Mouse (Mus musculus) spleen, postnatal 14 days (tissue): ENCODE measurements around the gene Mmp11.

Source experiments
- DNase-seq, 2 experiments: peaks; one replicate each; pipeline ENCODE4 v3.0.0; 2021 to 2022; ENCODE audit warnings: low spot score in 2 of 2

Gene Mmp11

DNA sequence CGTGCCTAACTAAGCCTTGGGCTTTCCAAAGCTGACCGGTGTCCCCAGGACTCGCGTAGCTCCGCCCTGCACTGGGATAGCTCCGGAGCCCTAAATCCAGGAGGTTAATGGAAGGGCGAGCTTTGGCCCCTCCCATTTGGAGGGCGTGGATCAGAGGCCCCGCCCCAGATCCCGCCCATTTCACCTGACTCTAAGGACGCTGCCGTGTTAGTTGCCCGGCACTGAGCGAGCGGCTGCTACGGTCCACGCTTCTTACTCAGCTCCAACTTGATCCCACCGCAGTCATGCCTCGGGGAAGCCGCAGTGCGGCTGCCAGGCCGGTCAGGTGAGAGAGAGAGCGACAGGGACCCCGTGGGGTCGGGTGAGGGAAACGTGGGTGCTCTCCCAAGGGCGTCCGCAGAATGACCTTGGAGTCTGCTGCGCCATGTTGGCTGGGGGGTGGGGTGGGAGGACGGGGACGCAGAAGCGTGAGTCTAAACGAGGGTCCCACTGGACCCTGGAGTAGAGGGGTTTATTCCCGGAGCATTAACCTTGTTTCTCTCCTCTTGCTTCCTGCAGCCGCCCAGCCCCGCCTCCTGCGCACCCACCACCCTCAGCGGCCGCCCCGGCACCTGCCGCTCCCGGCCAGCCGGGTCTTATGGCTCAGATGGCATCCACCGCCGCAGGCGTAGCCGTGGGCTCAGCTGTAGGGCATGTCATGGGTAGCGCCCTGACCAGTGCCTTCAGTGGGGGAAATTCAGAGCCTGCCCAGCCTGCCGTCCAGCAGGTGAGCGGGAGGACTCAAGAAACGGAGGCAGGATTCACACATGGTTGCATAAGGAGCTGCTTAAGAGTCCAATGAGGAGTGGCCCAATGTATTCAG is at the start of gene Mmp11:
Mmp11 (minus strand) TSS at position 817 of the 862 bp plus-strand sequence.
- peak; percentile 53 to 54 for DNase-seq

DNA sequence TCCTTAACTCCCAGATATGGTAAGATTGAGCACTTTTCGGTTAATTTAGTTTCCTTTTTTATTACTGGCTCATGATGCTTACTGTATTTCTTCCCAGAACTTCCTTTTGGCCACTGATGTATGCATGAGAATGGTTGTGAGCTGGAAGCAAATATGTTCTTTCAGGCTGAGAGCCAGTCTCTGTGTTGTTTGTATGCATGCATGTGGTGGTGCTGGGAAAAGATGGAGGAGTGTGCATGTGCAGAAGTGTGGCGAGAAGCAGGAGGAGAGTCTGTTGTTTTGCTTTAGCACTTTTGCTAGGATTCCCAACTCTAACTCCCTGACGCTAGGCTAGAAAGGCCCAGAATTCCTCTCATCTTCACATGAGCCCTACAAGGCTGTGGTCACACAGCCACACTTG is 43.1 kb upstream of the Mmp11 start:
- DNase-seq, result no peak

DNA sequence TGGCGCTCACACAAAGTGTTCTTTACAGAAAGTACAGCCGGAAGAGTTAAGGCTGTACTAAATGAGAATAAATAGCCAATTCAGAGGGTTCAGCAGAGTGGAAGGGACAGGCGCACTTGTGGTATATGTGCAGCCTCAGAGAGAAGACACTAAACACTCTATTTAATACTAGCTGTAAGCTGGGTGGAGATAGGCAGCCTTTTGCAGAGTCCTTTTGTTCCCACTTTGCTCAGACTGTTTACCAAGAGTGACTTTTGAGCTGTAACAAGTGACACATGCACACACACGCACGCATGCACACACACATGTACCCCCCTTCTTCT is 42.5 kb upstream of the Mmp11 start:
- DNase-seq, result no peak

DNA sequence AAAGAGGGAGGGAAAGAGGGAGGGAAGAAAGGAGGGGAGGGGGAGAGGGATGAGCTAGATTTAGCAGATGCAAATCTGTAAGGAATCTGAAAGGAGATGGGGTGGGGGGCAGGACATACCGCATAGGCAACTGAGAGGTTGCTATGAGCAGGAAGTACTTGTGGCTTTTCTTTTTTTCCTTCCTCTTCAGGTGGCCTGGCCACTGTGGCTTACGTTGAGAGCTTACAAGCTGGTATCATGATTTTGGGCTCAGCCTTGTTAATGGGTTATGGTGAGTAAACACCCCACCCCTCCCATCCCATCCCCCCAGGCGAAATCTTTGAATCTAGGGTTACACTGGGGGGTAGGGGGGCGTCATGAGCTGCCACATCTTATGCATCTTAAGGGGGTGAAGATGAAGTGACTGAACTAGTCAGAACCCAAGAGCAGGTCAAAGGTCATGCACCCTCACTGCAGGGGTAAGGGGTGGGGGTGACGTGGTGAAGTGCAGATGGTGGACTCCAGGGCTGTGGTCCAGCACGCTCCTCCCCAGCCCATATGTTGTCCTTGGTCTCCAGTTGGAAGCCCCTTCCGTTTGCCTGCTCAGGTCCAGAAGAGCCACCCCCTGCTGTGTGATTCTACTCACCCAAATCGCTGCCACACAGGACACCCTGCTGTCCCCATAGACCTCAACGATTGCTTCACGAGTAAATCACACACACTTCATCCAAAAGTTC is 42.0 kb upstream of the Mmp11 start:
- DNase-seq, result no peak

GRCm38 (mm10) chr10:75975216-75975615 is 38.9 kb upstream of the Mmp11 start:
- no peak for DNase-seq

GRCm38 (mm10) chr10:75973846-75974245 is 37.5 kb upstream of the Mmp11 start:
- no peak for DNase-seq

DNA sequence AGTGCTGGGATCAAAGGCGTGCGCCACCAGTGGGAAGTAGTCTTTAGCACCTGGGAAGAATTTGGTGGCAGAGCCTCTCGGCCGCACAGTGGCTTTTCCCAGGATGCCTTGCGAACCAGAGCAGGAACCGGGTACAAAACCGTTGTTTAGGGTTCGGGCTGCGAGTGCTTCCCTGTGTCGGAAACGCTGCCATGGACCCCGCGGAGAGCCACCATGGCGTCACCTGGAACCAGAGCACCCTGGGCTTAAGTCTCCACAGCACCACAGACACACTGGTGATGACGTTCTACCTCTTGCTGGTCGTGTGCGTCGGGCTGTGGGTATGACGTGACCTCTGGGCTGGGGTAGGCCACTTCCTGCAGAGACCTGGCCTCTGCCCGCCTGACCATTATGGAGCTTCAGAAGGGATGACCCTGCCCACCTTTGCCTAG is 18.1 kb upstream of the Mmp11 start, which contains the start of gene Gm5134:
Gm5134 (plus strand) TSS at position 134 of the 431 bp plus-strand sequence.
- DNase-seq, result no peak

DNA sequence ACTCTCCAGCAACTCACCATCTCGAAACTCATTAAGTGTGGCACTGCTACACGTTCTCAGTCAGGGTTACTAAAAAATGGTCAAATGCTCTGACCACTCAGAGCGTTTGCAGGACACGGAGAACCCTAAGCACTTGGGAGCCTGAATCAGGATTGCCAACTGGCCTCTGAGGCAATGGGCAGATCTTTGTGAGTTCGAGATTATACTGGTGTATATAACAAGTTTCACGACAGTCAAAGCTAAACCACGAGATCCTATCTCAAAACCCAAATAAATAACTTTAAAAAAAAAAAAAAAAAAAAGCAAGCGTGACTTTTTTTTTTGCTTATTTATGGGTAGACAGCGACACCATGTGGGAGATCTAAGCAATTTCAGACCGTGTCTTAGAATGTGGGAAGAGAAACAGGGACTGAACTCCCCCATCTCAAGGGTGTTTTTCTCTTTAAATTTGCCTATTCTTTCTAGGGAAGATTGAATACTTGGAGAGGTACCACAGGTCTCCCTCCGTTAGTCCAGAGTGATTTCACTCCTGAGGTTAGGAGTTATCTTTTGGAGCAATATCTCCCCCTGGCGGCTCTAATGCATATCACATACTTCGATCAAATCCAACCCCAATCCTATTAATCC is 15.2 kb upstream of the Mmp11 start:
- DNase-seq, result peak in 1 of 2 experiments; percentile 29

- peak in 1 of 2 experiments; percentile 32 for DNase-seq
Observed at GRCm38 (mm10) chr10:75950791-75951210, 14.5 kb upstream of the Mmp11 start.

DNA sequence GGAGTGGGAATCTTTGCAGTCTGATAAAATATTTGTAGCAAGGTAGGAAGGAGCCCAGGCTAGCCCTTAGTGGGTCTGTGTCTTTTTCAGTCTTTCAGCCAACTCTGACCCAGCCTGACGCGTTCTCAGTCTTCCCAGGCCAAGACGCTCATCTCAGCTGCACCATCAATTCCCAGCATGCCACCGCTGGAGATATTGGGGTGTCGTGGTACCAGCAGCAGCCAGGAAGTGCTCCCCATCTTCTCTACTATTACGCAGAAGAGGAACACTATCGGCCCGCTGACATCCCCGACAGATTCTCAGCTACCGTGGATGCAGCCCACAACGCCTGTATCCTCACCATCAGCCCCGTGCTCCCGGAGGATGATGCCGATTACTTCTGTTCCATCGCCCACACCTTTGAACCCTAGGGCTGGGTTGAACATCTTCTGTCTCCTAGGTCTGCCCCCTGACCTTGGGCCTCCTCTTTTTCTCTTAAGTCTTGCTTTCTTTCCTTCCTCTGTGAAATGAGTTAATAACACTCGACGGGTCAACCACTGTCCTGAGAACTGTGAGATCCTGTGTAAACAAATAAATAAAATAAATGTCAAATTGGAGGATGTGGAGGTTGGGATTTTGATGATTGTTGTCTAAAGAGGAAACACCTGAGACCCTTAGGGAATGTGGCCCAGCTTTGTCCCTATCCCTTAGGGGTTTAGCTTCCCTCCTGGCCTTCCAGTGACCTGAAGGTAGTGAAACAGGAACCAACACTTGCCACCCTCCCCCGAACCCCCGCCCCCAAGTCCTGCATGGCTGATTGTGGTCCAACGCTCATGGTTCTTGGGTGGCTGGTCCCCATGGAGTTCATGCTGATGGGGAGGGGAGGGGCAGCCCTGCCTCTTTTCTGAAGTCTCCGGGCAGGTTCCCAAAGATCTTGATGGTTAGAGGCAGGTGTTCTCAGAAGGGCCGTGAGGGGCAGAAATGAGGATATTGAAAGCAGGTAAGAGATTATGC is 13.1 kb upstream of the Mmp11 start:
- DNase-seq, result peak in 1 of 2 experiments; percentile 33

GRCm38 (mm10) chr10:75948079-75948478 is 11.8 kb upstream of the Mmp11 start:
- no peak for DNase-seq

DNA sequence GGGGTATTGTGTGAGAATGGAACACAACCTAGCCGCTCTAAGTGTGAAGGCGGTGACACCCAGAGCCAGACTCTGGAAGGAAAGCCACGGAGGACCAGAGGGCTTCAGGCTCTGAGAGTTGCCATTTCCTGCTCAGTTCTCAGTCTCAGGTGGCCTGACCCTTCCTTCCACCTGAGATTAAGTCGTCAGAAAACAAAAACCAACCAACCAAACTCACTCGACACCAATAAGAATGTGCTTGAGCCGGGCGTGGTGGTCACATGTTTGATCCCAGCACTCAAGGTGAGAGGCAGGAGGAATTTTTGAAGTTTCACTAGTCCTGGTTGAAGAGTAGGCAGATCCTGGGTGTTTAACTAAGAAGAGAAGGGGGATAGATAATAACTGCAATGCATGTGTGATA is 9.6 kb upstream of the Mmp11 start:
- no peak for DNase-seq

DNA sequence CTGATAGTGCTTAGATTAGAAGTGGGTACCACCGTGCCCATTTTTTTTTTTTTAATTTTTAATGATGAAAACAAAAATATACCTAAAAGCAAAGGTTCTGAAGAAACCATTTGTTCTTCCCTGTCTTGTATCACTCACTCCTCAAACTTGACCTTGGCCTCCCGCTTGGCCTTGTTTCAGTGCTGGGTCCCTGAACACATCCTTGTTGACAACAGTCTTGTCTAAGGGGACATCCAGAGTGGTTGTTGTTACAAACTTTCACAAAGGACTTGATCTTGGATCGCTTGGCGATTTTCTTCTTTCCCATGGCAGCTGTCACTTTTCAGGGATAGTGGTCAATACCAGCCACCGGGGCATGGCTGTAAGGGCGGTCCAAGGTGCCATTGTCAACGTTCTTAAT is 8.9 kb upstream of the Mmp11 start:
- DNase-seq, result no peak

DNA sequence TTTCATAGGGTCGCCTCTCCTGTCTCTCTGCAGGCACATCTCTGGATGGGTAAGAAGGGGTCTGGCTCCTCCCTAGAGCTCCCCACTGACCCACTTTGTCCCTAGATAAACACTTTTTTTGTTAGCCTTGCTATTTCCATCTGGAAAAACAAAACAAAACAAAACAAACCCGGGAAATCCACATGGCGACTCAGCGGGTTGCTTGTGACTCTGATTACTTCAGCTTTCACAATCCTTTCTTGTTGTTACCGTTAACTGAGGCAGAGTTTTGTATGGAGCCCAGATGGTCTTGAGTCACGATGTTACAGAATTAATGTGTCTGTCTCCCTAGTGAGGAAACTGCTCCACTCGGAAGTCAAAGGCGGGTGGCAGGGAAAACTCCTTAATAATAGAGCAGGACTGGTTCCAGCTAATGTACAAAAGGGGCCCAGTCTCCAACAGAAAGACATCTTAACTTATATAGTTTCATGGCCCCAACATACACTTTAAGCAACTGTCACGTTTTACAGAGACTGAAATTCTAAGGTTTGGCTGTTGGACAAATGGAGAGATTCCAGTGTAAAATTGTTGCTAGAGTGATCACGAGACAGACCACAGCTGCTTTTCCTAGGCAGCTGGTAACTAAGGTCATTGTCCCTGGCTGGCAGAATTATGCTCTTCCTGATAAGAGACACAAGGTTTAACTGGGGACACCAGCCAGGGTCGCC is 7.9 kb upstream of the Mmp11 start:
- no peak for DNase-seq

GRCm38 (mm10) chr10:75942736-75943477 is 6.6 kb upstream of the Mmp11 start, which contains the start of gene Vpreb3:
Gene Vpreb3 (plus strand): TSS chr10:75943057.
- no peak for DNase-seq

DNA sequence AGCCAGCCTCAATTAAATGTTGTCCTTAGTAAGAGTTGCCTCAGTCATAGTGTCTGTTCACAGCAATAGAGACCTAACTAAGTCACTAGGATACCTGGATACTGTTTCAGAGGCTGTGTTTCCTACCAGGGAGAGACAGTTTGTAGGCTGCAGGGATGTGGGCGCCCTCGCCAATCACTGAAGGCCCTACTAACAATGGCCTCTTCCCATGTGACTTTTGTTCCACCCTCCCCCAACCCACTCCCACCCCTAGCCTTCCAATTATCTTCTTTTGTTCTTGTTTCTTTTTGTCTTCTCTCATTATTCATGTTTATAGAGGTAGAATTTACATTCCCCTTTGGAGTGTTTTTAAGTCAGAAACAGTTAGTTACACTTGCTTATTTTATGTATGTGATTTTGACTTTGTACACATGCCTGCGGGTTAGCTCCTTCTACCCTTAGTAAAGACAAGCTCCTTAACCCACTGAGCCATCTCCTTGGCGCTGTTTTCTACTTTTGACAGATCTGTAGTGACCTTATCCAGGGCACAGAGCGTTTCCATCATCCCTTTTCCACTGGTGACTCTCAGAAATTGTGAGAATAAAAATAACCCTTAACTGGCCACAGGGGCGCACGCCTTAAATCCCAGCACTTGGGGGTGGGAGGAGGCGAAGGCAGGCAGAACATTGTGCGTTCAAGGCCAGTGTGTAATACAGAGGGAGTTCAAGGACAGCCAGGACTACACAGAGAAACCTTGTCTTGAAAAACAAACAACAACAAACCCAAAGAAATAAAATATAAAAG is 4.9 kb upstream of the Mmp11 start:
- no peak for DNase-seq

- DNase-seq, result no peak
Observed at GRCm38 (mm10) chr10:75940520-75940919, 4.2 kb upstream of the Mmp11 start, which contains the start of gene Gm867. Gene Gm867 (minus strand): TSS chr10:75940672.

- DNase-seq, result peak; percentile 54 to 62
Observed at GRCm38 (mm10) chr10:75939481-75940234, 3.4 kb upstream of the Mmp11 start.
